Mouse (Mus musculus) left cerebral cortex, adult 8-10 months (tissue): ENCODE results near the gene Fastkd2. TPM values are rescaled to one million over a fixed set of nuclear protein-coding genes. Genes with fewer than 3 reads are reported as not detected.
A peak's percentile ranks its signal among the peaks of the same experiment; 100 is the strongest.

Source experiments
- DNase-seq, 2 experiments: peaks; one replicate each; pipeline ENCODE4 v3.0.0; 2022; ENCODE audit warnings: low spot score in 2 of 2
- total RNA-seq, 4 experiments: library from RNA; stranded (reverse); gene quantifications; 2 replicates each; pipeline ENCODE4 v1.2.4; 2022

Fastkd2 gene
- total RNA-seq = 10 to 100 TPM; 14.7 to 20.1 (median 17.5) TPM

GRCm38 (mm10) chr1:63730240-63730771 lies at the start of gene Fastkd2, which contains the start of gene Mdh1b:
Fastkd2 (plus strand) TSS chr1:63730614.
Mdh1b (minus strand) TSS chr1:63730318.
- peak; percentile 87 to 90 for DNase-seq

GRCm38 (mm10) chr1:63686827-63687226 lies 43.6 kb upstream of the Fastkd2 start, which contains the start of gene Dytn:
Dytn (minus strand) TSS chr1:63686927.
- no peak for DNase-seq

- DNase-seq = no peak
Observed at GRCm38 (mm10) chr1:63696861-63697260, 33.6 kb upstream of the Fastkd2 start.

GRCm38 (mm10) chr1:63705733-63706132 lies 24.7 kb upstream of the Fastkd2 start:
- DNase-seq = no peak

- no peak for DNase-seq
Observed at GRCm38 (mm10) chr1:63708876-63709275, 21.5 kb upstream of the Fastkd2 start.

- peak in 1 of 2 experiments; percentile 15 for DNase-seq
Observed at GRCm38 (mm10) chr1:63720161-63720560, 10.3 kb upstream of the Fastkd2 start.

GRCm38 (mm10) chr1:63729796-63730195 lies 618 bp upstream of the Fastkd2 start:
- peak in 1 of 2 experiments; percentile 9 for DNase-seq

- no peak for DNase-seq
Observed at GRCm38 (mm10) chr1:63756005-63756404, 25.6 kb downstream of the Fastkd2 start.

- DNase-seq = peak; percentile 36 to 42
Observed at GRCm38 (mm10) chr1:63763212-63763694, 32.8 kb downstream of the Fastkd2 start.

GRCm38 (mm10) chr1:63763881-63764386 lies 33.5 kb downstream of the Fastkd2 start:
- DNase-seq = no peak

GRCm38 (mm10) chr1:63764395-63764794 lies 34.0 kb downstream of the Fastkd2 start:
- no peak for DNase-seq

GRCm38 (mm10) chr1:63768112-63768511 lies 37.7 kb downstream of the Fastkd2 start:
- DNase-seq = no peak

- DNase-seq = no peak
Observed at GRCm38 (mm10) chr1:63769167-63769566, 38.8 kb downstream of the Fastkd2 start, which contains the start of gene 4933402D24Rik. 4933402D24Rik (minus strand) TSS chr1:63769267.

- peak in 1 of 2 experiments; percentile 73 for DNase-seq
Observed at GRCm38 (mm10) chr1:63770309-63770708, 39.9 kb downstream of the Fastkd2 start.

- DNase-seq = no peak
Observed at GRCm38 (mm10) chr1:63776396-63776795, 46.0 kb downstream of the Fastkd2 start.

- no peak for DNase-seq
Observed at GRCm38 (mm10) chr1:63776902-63777630, 46.7 kb downstream of the Fastkd2 start.

- no peak for DNase-seq
Observed at GRCm38 (mm10) chr1:63794326-63794725, 63.9 kb downstream of the Fastkd2 start.

Other genes with a start within 250 kb of the Fastkd2 start
- gene Gm39653, start 114.6 kb upstream of the Fastkd2 start, total RNA-seq = not detected
- gene Dytn, start 43.7 kb upstream of the Fastkd2 start, total RNA-seq = under 1 TPM in 2 of 4 experiments, not detected in 2; 0.13 to 0.22 TPM
- gene Mdh1b, start 296 bp upstream of the Fastkd2 start, total RNA-seq = 1 to 10 TPM in 2 of 4 experiments, under 1 TPM in 2; 0.82 to 1.8 (median 1.2) TPM
- gene 4933402D24Rik, start 38.7 kb downstream of the Fastkd2 start, total RNA-seq = under 1 TPM in 3 of 4 experiments, not detected in 1; 0.21 to 0.34 (median 0.28) TPM